Comparison of ENCODE assay signal across 8 mouse cellular contexts in the genomic region with DNA sequence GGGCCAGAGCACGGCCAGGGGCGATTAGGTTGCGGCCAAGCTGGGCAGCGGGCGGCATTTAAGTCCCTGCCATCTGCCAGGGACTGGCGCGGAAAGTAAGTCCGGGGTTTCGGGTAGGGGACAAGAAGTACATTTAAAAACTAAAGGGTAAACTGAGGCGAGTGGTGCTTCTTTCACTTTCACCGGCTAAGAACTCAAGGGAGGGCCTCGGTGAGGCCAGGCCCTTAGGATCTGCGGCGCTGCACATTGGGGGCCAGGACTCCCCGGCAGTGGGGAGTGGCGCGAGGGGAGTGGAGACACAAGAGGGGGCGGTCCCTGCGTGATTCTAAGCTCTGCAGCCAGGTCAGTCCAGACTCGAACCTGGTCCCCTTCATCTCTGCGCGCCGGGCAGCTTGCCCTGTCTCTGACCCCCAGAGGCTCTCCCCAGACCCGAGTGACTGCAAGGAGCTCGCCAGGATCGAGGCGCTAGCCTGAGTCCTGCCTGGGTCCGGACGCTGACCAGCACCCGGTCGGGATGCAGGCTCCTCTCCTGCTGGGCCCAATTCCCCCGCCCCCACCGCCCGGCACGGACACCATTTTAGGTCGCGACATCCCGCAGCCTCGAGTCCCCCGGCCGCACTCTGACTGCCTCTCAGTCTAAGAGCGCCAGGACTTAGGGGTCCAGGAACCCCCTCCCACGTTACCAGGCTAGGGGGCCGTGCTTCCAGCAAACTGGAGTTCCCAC. TPM values are rescaled to one million over a fixed set of nuclear protein-coding genes. Genes with fewer than 3 reads are reported as not detected.
DNase-seq lines count a peak whose midpoint lies in the region; ATAC-seq and TF ChIP-seq lines count a peak whose summit lies in the region.

No protein-coding gene starts in this region.

- peak; percentile 7 for ATAC-seq in kidney, embryonic 14.5 days (ENCODE audit: low FRiP score, low TSS enrichment)
- peak; percentile 1; the same call in 1 of the 2 replicates for ATAC-seq in lung, embryonic 15.5 days (ENCODE audit: borderline replicate concordance, extremely low read depth, low FRiP score, low TSS enrichment)

- no peaks in the 10 kb centered on the region for H3K27me3 ChIP-seq in kidney, embryonic 14.5 days (ENCODE audit: control insufficient read depth, insufficient read depth, low read length)
- no peaks in the 10 kb centered on the region for H3K27me3 ChIP-seq in lung, embryonic 15.5 days

- H3K9ac ChIP-seq in kidney, embryonic 14.5 days (ENCODE audit: low read depth, low read length): peak overlapping the region; percentile 82
- peak overlapping the region; percentile 68 for H3K9ac ChIP-seq in lung, embryonic 15.5 days

- H3K27ac ChIP-seq in cortical plate, adult 2 months (ENCODE audit: insufficient read depth, low read length): peak overlapping the region; percentile 24; the same call in 1 of the 2 replicates
- peak overlapping the region; percentile 99 for H3K27ac ChIP-seq in kidney, embryonic 14.5 days (ENCODE audit: low read depth, low read length)
- peak overlapping the region; percentile 98 for H3K27ac ChIP-seq in lung, embryonic 15.5 days

- H3K4me1 ChIP-seq in cortical plate, adult 2 months (ENCODE audit: control insufficient read depth, insufficient read depth, low read length): peaks cover 2% of the 10 kb centered on the region; the same call in 1 of the 2 replicates
- peaks cover 18% of the 10 kb centered on the region for H3K4me1 ChIP-seq in kidney, embryonic 14.5 days (ENCODE audit: control insufficient read depth, insufficient read depth, low read length)
- peaks cover 20% of the 10 kb centered on the region for H3K4me1 ChIP-seq in lung, embryonic 15.5 days

- H3K4me3 ChIP-seq in cortical plate, adult 2 months (ENCODE audit: insufficient read depth, low read length): peak overlapping the region; percentile 71
- H3K4me3 ChIP-seq in kidney, embryonic 14.5 days (ENCODE audit: low read length): peak overlapping the region; percentile 68
- H3K4me3 ChIP-seq in lung, embryonic 15.5 days: peak overlapping the region; percentile 89

- peak overlapping the region; percentile 92 for H3K4me2 ChIP-seq in kidney, embryonic 14.5 days (replicated peaks; ENCODE audit: low read depth, low read length)
- peak overlapping the region; percentile 84 for H3K4me2 ChIP-seq in lung, embryonic 15.5 days

- H3K9me3 ChIP-seq in kidney, embryonic 14.5 days (ENCODE audit: control insufficient read depth, low read length): no peaks in the 10 kb centered on the region
- no peaks in the 10 kb centered on the region for H3K9me3 ChIP-seq in lung, embryonic 15.5 days

- TF ChIP-seq CTCF in cortical plate, adult 2 months (IDR thresholded peaks at IDR 0.05; ENCODE audit: extremely low read depth, insufficient read depth, low read length): no peak

- WGBS in kidney, embryonic 14.5 days: under 1% methylated on average over 43 of the region's 44 CpGs
- WGBS in lung, embryonic 15.5 days: under 1% methylated on average over 43 of the region's 44 CpGs

- peaks cover 29% of the 10 kb centered on the region for H3K36me3 ChIP-seq in kidney, embryonic 14.5 days (ENCODE audit: control insufficient read depth, insufficient read depth, low read length)
- peaks cover 30% of the 10 kb centered on the region for H3K36me3 ChIP-seq in lung, embryonic 15.5 days

- no peak for TF ChIP-seq POLR2A in cortical plate, adult 2 months (IDR thresholded peaks at IDR 0.05; ENCODE audit: extremely low read depth, insufficient read depth, low read length)

- DNase-seq in CD4-positive helper T cell, adult 2 months (ENCODE audit: low read depth, low spot score): peak; percentile 56
- peak; percentile 75 for DNase-seq in R1 (ENCODE audit: low read depth, low spot score)
- DNase-seq in heart, adult 9 months (ENCODE audit: low spot score in 2 of 2): peak; percentile 45 to 54
- peak; percentile 58 for DNase-seq in ovary, postnatal 36 days (ENCODE audit: low spot score)
- DNase-seq in frontal cortex, postnatal 10 days (ENCODE audit: low spot score in 2 of 2): no peak

RNA-seq across cellular contexts. Expression of a gene that starts 0.7 kb away (rescaled TPM):
- 15.8 and 17.5 TPM in 2 replicates for polyA plus RNA-seq in cortical plate, adult 2 months (2012; rRNA removed)
- polyA plus RNA-seq in kidney, embryonic 14.5 days (2014; fragmentation: Nextera tagmentation; extraction: Ambion mirVana): 28.7 and 38.1 TPM in 2 replicates
- 22.0 and 22.9 TPM in 2 replicates for polyA plus RNA-seq in lung, embryonic 15.5 days (2015; fragmentation: Nextera tagmentation; extraction: Ambion mirVana)

RNA-seq across cellular contexts. Expression of a gene that starts 27.8 kb away (rescaled TPM):
- polyA plus RNA-seq in cortical plate, adult 2 months (2012; rRNA removed): 193 and 203 TPM in 2 replicates
- polyA plus RNA-seq in kidney, embryonic 14.5 days (2014; fragmentation: Nextera tagmentation; extraction: Ambion mirVana): 261 and 286 TPM in 2 replicates
- polyA plus RNA-seq in lung, embryonic 15.5 days (2015; fragmentation: Nextera tagmentation; extraction: Ambion mirVana): 239 and 245 TPM in 2 replicates

RNA-seq across cellular contexts. Expression of a gene that starts 40.1 kb away (rescaled TPM):
- polyA plus RNA-seq in cortical plate, adult 2 months (2012; rRNA removed): 56.6 and 61.4 TPM in 2 replicates
- 22.6 and 25.7 TPM in 2 replicates for polyA plus RNA-seq in kidney, embryonic 14.5 days (2014; fragmentation: Nextera tagmentation; extraction: Ambion mirVana)
- 20.5 and 21.8 TPM in 2 replicates for polyA plus RNA-seq in lung, embryonic 15.5 days (2015; fragmentation: Nextera tagmentation; extraction: Ambion mirVana)

Comparison
In these comparisons a context has a peak if more than half of its experiments do, and no peak if none do; other contexts are left out.
1. DNase-seq: peak in CD4-positive helper T cell, adult 2 months (single experiment), R1 (single experiment), heart, adult 9 months (2 of 2) and ovary, postnatal 36 days (single experiment); none in frontal cortex, postnatal 10 days (0 of 2).
2. H3K27ac ChIP-seq: peak in every context shown above with its lines; median percentile 99 in kidney, embryonic 14.5 days; 98 in lung, embryonic 15.5 days; 24 in cortical plate, adult 2 months.
3. Peak in every context shown above with its lines, with median percentiles within 50 percentile points of each other: H3K4me3 ChIP-seq.